Mouse (Mus musculus): ENCODE measurements at regions not wholly inside any gene's neighbourhood (a gene's known extent, or its start where the extent isn't known, plus 50 kb on each side); places are given as distances from the start of the nearest gene placed in this dataset.
A peak's percentile ranks its signal among the peaks of the same experiment; 100 is the strongest.

DNA sequence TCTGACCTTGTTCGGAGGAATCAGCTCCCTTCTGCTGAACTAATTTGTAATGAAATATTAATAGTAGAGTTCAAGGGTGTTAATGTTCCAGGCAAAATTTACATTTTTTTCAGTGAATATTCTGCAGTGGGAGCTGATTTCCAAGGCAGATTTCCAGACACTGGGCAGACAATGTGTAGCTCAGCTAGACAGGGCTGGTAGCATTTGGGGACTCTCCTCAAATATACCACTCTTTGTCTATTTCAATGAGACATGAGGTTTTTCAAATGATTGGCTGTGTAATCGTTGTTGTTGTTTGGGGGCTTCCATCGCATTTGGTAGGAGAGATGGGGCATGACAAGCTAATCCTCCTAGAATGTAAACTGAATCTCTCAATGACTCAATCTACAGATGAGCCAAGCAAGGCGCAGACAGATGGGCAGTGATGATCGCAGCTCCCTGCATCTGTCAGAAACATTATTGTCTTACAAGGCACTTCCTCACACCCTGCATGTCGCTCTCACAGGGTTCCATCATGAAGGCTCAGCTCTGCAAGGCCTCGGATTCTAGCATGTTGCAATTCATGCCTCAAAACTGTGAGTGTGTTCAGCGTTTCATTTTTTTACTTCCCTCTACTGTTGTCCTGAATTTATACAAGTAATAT lies 241.7 kb upstream of the Akirin2 start:
- Histone ChIP-seq H3K27ac (no peak overlapping the region), H3K4me1 (no peaks in the 10 kb centered on the region; the same call in 1 of the 2 replicates), H3K9me3 (no peaks in the 10 kb centered on the region), H3K4me3 (replicated peaks) (no peak overlapping the region), H3K4me2 (no peak overlapping the region), H3K36me3 (no peaks in the 10 kb centered on the region), H3K27me3 (replicated peaks) (no peaks in the 10 kb centered on the region), H3K9ac (no peak overlapping the region)
- WGBS: 59% methylated on average over 8 of the region's 8 CpGs
- ATAC-seq (ENCODE audit: insufficient read depth, low FRiP score, low read depth): no peak

- WGBS: 32% methylated on average over 5 of the region's 5 CpGs
- no peaks in the 10 kb centered on the region for H3K27me3 ChIP-seq (replicated peaks)
- no peaks in the 10 kb centered on the region for H3K36me3 ChIP-seq
- H3K27ac ChIP-seq: no peak overlapping the region
- H3K4me2 ChIP-seq: no peak overlapping the region
- no peaks in the 10 kb centered on the region for H3K9me3 ChIP-seq
- no peaks in the 10 kb centered on the region; the same call in 1 of the 2 replicates for H3K4me1 ChIP-seq
- ATAC-seq (ENCODE audit: insufficient read depth, low FRiP score, low read depth): no peak
- no peak overlapping the region for H3K9ac ChIP-seq
- H3K4me3 ChIP-seq (replicated peaks): no peak overlapping the region
Measured at GRCm38 (mm10) chr4:34310061-34310642, 240.6 kb upstream of the Akirin2 start.

DNA sequence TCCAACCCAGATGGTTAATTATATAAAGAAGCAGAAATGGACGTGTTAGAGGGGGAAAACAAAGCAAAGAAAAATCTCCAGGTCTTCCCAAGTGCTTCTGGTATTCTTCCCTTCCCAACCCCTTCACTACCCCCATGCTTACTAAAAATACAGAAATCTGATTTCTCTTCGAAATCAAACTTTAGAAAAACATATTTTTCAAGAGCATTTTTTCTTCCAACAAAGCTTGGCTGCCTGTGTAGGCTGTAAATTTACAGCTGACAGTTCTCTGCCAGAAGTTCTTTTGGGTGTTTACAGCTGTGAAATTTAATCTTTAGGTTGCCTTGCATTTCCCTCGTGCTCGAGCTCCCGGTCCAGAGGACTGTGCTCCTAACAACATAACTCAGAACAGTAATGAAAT lies 234.9 kb upstream of the Akirin2 start:
- ATAC-seq (ENCODE audit: insufficient read depth, low FRiP score, low read depth): 0 out of 2 replicates have a peak, but pooled peaks have one; percentile 35
- Histone ChIP-seq H3K36me3 (no peaks in the 10 kb centered on the region), H3K4me1 (0 out of 2 replicates have a peak, but pooled peaks cover 3% of the 10 kb centered on the region), H3K9ac (no peak overlapping the region), H3K4me3 (replicated peaks) (no peak overlapping the region), H3K4me2 (peak overlapping the region; percentile 11; the same call in 1 of the 2 replicates), H3K27ac (peak overlapping the region; percentile 18), H3K27me3 (replicated peaks) (no peaks in the 10 kb centered on the region), H3K9me3 (no peaks in the 10 kb centered on the region)
- WGBS: 27% methylated on average over 5 of the region's 5 CpGs

DNA sequence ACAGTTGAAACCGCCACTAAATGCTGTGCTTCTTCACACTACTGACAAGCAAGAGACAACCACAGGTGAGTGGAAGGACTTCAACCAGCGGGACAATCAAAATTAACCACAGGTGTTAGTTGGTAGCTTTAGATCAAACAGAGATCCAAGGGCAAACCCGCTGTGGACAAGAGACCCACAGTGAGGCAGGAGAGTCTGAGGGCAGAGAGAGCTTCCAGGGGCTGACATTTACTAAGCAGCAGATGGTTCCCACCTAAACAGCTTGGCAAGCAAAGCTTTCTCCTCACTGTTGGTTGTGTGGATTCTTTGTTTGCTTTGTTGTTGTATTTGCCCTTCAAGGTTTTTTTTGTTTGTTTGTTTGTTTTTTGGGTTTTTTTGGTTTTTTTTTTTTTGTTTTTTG lies 227.9 kb upstream of the Akirin2 start:
- 49% methylated on average over 3 of the region's 3 CpGs for WGBS

DNA sequence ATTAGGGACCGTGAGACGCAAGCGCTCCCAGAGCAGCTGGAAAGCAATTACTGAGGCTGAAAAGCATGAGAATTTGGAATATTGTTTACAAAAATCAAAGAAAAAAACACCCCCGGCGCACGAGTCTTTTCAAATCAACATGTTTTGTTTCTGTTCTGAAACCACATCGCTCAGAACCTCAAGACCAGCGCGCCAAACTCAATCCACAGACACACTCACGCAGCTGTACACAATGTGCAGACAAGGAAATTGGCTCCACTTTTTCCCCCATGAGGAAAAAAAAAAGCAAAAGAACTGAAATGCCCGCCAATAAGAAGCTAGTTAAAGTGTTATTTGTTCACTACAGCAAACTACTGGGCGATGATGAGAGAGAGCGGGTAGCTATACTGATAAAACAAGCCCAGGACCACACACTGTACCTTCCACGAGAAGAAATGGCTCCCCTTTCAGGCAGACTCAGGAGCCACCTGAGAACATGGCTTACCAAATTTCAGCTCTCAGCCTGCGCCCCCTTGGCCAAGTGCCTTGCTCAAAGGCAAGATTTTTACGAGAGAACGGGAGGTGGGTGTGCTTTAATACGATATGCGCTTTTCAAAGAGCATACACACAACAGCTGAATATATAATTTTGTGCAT lies 222.5 kb upstream of the Akirin2 start:
- no peaks in the 10 kb centered on the region for H3K4me1 ChIP-seq
- no peaks in the 10 kb centered on the region for H3K9me3 ChIP-seq
- H3K27me3 ChIP-seq (replicated peaks): no peaks in the 10 kb centered on the region
- H3K4me3 ChIP-seq (replicated peaks): no peak overlapping the region
- H3K36me3 ChIP-seq: no peaks in the 10 kb centered on the region
- H3K27ac ChIP-seq: no peak overlapping the region
- WGBS: 61% methylated on average over 19 of the region's 19 CpGs
- H3K9ac ChIP-seq: no peak overlapping the region
- no peak for ATAC-seq (ENCODE audit: insufficient read depth, low FRiP score, low read depth)
- peak overlapping the region; percentile 35; the same call in 1 of the 2 replicates for H3K4me2 ChIP-seq

More for the DNA sequence above, 227.9 kb upstream of the Akirin2 start:
- Histone ChIP-seq H3K36me3 (no peaks in the 10 kb centered on the region), H3K27me3 (replicated peaks) (no peaks in the 10 kb centered on the region), H3K9me3 (no peaks in the 10 kb centered on the region), H3K27ac (no peak overlapping the region), H3K9ac (no peak overlapping the region), H3K4me2 (no peak overlapping the region), H3K4me3 (replicated peaks) (no peak overlapping the region), H3K4me1 (no peaks in the 10 kb centered on the region)
- ATAC-seq (ENCODE audit: insufficient read depth, low FRiP score, low read depth): no peak

GRCm38 (mm10) chr4:34336971-34337797 lies 213.6 kb upstream of the Akirin2 start:
- Histone ChIP-seq H3K27me3 (replicated peaks) (no peaks in the 10 kb centered on the region), H3K27ac (no peak overlapping the region), H3K4me3 (replicated peaks) (no peak overlapping the region), H3K9ac (no peak overlapping the region), H3K36me3 (no peaks in the 10 kb centered on the region), H3K4me2 (no peak overlapping the region), H3K4me1 (0 out of 2 replicates have a peak, but pooled peaks cover 6% of the 10 kb centered on the region), H3K9me3 (no peaks in the 10 kb centered on the region)
- no peak for ATAC-seq (ENCODE audit: insufficient read depth, low FRiP score, low read depth)
- WGBS: 49% methylated on average over 14 of the region's 14 CpGs

DNA sequence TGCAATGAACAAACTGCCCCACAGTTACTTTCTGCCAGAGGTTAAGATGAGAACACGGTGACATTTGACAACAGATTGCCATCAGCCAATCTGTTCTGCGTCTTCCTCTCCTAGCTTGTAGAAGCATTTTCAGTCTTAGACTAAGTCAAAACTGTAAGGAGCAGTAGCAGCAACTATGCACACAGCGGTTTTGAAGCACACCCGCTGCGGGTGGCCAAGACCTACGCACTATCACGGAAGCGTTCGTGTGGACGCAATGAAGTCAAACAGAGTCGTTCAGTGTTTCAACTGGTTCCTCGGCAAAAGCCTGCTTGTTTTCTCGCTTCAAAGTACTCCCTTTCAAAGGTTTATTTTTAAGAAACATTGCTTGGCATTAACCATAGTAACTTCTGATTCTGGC lies 212.9 kb upstream of the Akirin2 start:
- H3K9me3 ChIP-seq: no peaks in the 10 kb centered on the region
- H3K4me1 ChIP-seq: 0 out of 2 replicates have a peak, but pooled peaks cover 6% of the 10 kb centered on the region
- no peak for ATAC-seq (ENCODE audit: insufficient read depth, low FRiP score, low read depth)
- H3K36me3 ChIP-seq: no peaks in the 10 kb centered on the region
- no peak overlapping the region for H3K4me3 ChIP-seq (replicated peaks)
- H3K4me2 ChIP-seq: no peak overlapping the region
- no peak overlapping the region for H3K27ac ChIP-seq
- H3K9ac ChIP-seq: no peak overlapping the region
- H3K27me3 ChIP-seq (replicated peaks): no peaks in the 10 kb centered on the region
- WGBS: 72% methylated on average over 13 of the region's 13 CpGs

DNA sequence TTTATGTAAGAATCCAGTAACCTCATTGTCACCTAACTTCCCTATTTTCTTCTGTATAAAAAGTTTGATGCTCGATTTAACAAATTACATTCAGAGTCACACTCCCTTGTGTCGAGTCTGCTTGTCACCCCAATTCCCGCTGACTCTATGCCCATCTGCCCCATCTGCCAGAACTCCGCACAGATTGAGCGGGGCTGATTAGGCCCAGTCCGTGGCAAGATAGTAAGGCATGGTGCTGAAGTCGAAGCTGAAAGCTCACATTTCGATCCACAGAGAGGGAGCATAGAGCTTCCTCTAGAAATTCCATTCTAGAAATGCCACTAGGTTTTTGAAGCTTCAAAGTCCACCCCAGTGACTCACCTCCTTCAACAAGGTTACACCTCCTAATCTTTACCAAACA lies 210.7 kb upstream of the Akirin2 start:
- H3K9me3 ChIP-seq: no peaks in the 10 kb centered on the region
- 0 out of 2 replicates have a peak, but pooled peaks cover 6% of the 10 kb centered on the region for H3K4me1 ChIP-seq
- WGBS: 90% methylated on average over 8 of the region's 8 CpGs
- no peak overlapping the region for H3K4me3 ChIP-seq (replicated peaks)
- no peaks in the 10 kb centered on the region for H3K36me3 ChIP-seq
- no peaks in the 10 kb centered on the region for H3K27me3 ChIP-seq (replicated peaks)
- ATAC-seq (ENCODE audit: insufficient read depth, low FRiP score, low read depth): no peak
- H3K27ac ChIP-seq: no peak overlapping the region
- no peak overlapping the region for H3K4me2 ChIP-seq
- no peak overlapping the region for H3K9ac ChIP-seq

DNA sequence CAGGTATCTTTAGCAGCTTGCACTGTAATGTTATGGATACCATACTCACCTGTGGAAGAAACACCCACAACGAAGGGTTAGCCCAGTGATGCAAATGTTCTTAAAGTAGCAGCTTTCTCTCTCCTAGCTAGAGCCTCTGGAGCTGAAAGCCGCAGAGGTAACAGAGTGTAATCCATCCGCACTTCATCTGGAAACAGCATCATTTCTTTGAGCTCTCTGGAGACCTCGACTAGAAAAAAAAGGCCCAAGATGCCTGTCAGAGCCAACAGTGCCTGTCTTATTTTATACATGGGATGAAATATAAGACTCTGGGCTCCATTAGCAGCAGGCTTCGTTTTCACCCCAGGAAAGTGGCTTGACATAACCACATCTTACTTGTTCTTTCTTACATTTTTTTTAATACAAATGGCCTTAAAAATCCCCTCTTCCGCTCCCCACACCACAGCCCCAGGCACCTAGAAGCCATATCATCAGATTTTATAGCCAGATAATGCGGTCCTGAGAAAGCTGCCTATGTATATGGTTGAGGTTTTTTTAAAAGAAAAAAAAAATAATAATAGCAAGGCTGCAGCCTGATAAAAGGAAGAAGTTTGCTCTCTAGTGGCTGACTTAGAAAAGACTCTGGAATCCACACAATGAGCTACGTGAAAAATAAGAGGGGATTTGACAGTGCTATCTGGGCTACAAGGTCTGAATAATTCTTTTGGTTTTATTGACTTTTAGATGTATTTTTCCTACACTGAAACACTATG lies 179.3 kb upstream of the Akirin2 start:
- no peak overlapping the region for H3K9ac ChIP-seq
- H3K27me3 ChIP-seq (replicated peaks): no peaks in the 10 kb centered on the region
- H3K4me1 ChIP-seq: no peaks in the 10 kb centered on the region
- no peak overlapping the region for H3K4me3 ChIP-seq (replicated peaks)
- H3K27ac ChIP-seq: no peak overlapping the region
- no peaks in the 10 kb centered on the region for H3K36me3 ChIP-seq
- WGBS: 51% methylated on average over 8 of the region's 8 CpGs
- no peak overlapping the region for H3K4me2 ChIP-seq
- no peaks in the 10 kb centered on the region for H3K9me3 ChIP-seq
- no peak for ATAC-seq (ENCODE audit: insufficient read depth, low FRiP score, low read depth)

GRCm38 (mm10) chr4:34386338-34386967 lies 164.3 kb upstream of the Akirin2 start:
- ATAC-seq (ENCODE audit: insufficient read depth, low FRiP score, low read depth): no peak
- Histone ChIP-seq H3K4me2 (no peak overlapping the region), H3K9ac (no peak overlapping the region), H3K27me3 (replicated peaks) (no peaks in the 10 kb centered on the region), H3K9me3 (no peaks in the 10 kb centered on the region), H3K27ac (no peak overlapping the region), H3K4me3 (replicated peaks) (no peak overlapping the region), H3K36me3 (no peaks in the 10 kb centered on the region), H3K4me1 (no peaks in the 10 kb centered on the region)
- 80% methylated on average over 5 of the region's 5 CpGs for WGBS

GRCm38 (mm10) chr4:34391499-34391898 lies 159.2 kb upstream of the Akirin2 start:
- no peak overlapping the region for H3K4me3 ChIP-seq (replicated peaks)
- H3K27me3 ChIP-seq (replicated peaks): no peaks in the 10 kb centered on the region
- H3K9ac ChIP-seq: no peak overlapping the region
- ATAC-seq (ENCODE audit: insufficient read depth, low FRiP score, low read depth): no peak
- H3K27ac ChIP-seq: no peak overlapping the region
- H3K36me3 ChIP-seq: no peaks in the 10 kb centered on the region
- H3K4me2 ChIP-seq: no peak overlapping the region
- no peaks in the 10 kb centered on the region for H3K4me1 ChIP-seq
- no peaks in the 10 kb centered on the region for H3K9me3 ChIP-seq
- WGBS: 93% methylated on average over 5 of the region's 5 CpGs

All from stomach, embryonic 15.5 days (tissue).